Mouse (Mus musculus) kidney, adult 2 months (tissue): ENCODE measurements around the gene A930002H24Rik.

Experiments used
- CTCF ChIP-seq: fragments of 200-500 bp; conservative IDR thresholded peaks from 2 replicates; pipeline ENCODE4 v1.5.1; 2011; ENCODE audit warnings: low read depth, mild to moderate bottlenecking, control low read depth, low read length, moderate library complexity, mixed read lengths; ENCODE audit not compliant: insufficient read depth, insufficient read length
- POLR2A ChIP-seq: fragments of 200-500 bp; IDR thresholded peaks from one replicate; pipeline ENCODE4 v1.6.1; 2011; ENCODE audit warnings: low read depth, low read length, control low read depth

DNA sequence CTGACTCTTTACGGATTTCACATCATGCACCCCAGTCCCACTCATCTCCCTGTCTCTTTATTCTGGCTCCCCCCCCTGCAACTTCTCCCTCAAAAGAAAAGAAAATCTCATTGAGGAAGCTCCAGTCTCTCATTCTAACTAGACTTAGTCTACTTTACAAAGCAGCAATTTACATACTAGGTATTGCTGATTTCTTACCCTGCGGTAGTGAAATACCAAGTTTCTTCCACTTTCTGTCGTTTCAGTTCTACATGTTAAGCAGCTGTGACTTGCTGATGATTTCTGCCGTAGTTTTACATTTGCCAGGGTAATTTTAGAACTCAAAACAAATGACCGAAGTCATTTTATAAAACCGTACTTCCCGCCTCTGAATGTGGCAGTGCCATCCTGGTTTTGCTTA is 8.2 kb upstream of the A930002H24Rik start:
- no peak for TF ChIP-seq CTCF
- TF ChIP-seq POLR2A = no peak
